Mouse (Mus musculus): ENCODE results near the gene Senp6. TPM values are rescaled to one million over a fixed set of nuclear protein-coding genes. Genes with fewer than 3 reads are reported as not detected.
A peak's percentile ranks its signal among the peaks of the same experiment; 100 is the strongest.
"Not testable (repeated sequence)": the region's sequence is repeated elsewhere in the genome, so short reads cannot be mapped to it uniquely, and the experiment has no call there.

Senp6 gene
- polyA plus RNA-seq, 1 experiment from 2014 or later: 70.6 TPM

GRCm38 (mm10) chr9:80070026-80070425 lies 3.3 kb downstream of the Senp6 start:
- Histone ChIP-seq H3K4me2 (ENCODE audit: low read depth, low read length) (no peak overlapping the region), H3K4me3 (ENCODE audit: low read depth, low read length) (no peak overlapping the region), H3K4me1 (ENCODE audit: control insufficient read depth, insufficient read depth, low read length) (peaks cover 33% of the 10 kb centered on the region), H3K9ac (replicated peaks; ENCODE audit: low read depth, low read length) (no peak overlapping the region), H3K36me3 (ENCODE audit: control insufficient read depth, insufficient read depth, low read length) (no peaks in the 10 kb centered on the region), H3K27me3 (ENCODE audit: control insufficient read depth, insufficient read depth, low read length) (no peaks in the 10 kb centered on the region), H3K9me3 (ENCODE audit: control insufficient read depth, low read length) (no peaks in the 10 kb centered on the region), H3K27ac (ENCODE audit: low read depth, low read length) (no peak overlapping the region)
- 87% methylated on average over 3 of the region's 3 CpGs for WGBS
- no peak for ATAC-seq (ENCODE audit: low read depth)

DNA sequence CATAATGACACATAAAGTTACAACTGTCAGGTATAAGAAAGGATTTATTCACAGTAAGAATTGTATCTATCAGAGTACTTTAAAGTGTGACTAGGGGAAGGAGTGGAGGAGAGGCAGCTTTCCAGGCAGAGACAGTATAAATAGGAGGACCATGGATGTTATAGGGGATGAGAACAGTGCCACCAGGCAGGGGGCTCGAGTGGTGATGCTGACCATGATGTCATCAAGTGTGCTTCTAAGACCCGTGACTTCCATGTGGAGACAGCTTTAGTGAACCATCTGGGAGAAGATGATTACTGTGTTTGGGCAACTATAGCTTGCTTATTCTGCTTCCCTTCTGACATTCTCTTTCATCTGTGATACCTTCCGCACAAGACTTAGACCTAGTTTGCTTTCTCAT lies 4.9 kb downstream of the Senp6 start:
- 48% methylated on average over 3 of the region's 3 CpGs for WGBS
- Histone ChIP-seq H3K36me3 (ENCODE audit: control insufficient read depth, insufficient read depth, low read length) (no peaks in the 10 kb centered on the region), H3K9ac (replicated peaks; ENCODE audit: low read depth, low read length) (no peak overlapping the region)

DNA sequence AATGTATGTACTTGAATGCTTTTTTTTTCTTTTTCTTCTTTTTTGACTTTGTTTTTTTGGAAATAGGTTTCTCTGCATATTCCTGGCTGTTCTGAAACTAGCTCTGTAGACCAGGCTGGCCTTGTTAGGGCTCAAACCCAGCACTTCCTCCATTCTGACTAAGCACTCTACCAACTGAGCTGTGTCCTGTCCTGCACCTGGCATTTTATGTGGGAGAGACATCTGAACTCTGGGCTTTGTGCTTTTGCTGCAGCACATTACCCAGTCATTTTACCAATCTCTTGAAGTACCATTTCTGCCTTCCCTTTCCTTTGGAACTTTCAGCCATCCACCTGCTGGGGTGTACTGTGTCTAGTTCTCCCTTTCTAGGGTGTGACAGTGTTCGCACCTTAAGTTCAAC lies 7.4 kb downstream of the Senp6 start:
- peaks cover 34% of the 10 kb centered on the region for H3K4me1 ChIP-seq (ENCODE audit: control insufficient read depth, insufficient read depth, low read length)
- no peak overlapping the region for H3K4me3 ChIP-seq (ENCODE audit: low read depth, low read length)
- 0 out of 2 replicates have a peak overlapping the region, but pooled peaks have one; percentile 4 for H3K27ac ChIP-seq (ENCODE audit: low read depth, low read length)

More for the DNA sequence above, 4.9 kb downstream of the Senp6 start:
- H3K27ac ChIP-seq (ENCODE audit: low read depth, low read length): no peak overlapping the region
- H3K9me3 ChIP-seq (ENCODE audit: control insufficient read depth, low read length): no peaks in the 10 kb centered on the region
- H3K4me1 ChIP-seq (ENCODE audit: control insufficient read depth, insufficient read depth, low read length): peaks cover 35% of the 10 kb centered on the region
- no peak overlapping the region for H3K4me3 ChIP-seq (ENCODE audit: low read depth, low read length)
- no peaks in the 10 kb centered on the region for H3K27me3 ChIP-seq (ENCODE audit: control insufficient read depth, insufficient read depth, low read length)
- ATAC-seq (ENCODE audit: low read depth): no peak
- H3K4me2 ChIP-seq (ENCODE audit: low read depth, low read length): no peak overlapping the region

DNA sequence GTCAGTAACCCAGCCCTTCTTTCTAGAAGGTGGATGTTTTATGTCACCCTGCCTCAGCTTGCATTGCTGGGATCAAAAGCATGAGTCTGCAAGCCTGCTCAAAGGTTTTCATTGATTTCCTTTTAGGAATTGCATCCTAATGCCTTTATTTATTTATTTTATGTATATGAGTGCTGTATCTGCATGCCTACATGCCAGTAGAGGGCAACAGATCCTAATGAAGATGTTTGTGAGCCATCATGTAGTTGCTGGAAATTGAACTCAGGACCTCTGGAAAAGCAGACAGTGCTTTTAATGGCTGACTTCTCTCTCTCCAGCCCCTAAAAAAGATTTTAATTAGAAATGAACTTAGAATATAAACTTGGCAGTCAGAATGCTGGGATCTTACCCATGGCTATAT lies 8.2 kb downstream of the Senp6 start:
- Histone ChIP-seq H3K36me3 (ENCODE audit: control insufficient read depth, insufficient read depth, low read length) (no peaks in the 10 kb centered on the region), H3K4me1 (ENCODE audit: control insufficient read depth, insufficient read depth, low read length) (peaks cover 29% of the 10 kb centered on the region), H3K4me3 (ENCODE audit: low read depth, low read length) (no peak overlapping the region), H3K9me3 (ENCODE audit: control insufficient read depth, low read length) (no peaks in the 10 kb centered on the region), H3K27ac (ENCODE audit: low read depth, low read length) (no peak overlapping the region), H3K4me2 (ENCODE audit: low read depth, low read length) (no peak overlapping the region), H3K9ac (replicated peaks; ENCODE audit: low read depth, low read length) (no peak overlapping the region), H3K27me3 (ENCODE audit: control insufficient read depth, insufficient read depth, low read length) (no peaks in the 10 kb centered on the region)
- no peak for ATAC-seq (ENCODE audit: low read depth)

More for the DNA sequence above, 7.4 kb downstream of the Senp6 start:
- Histone ChIP-seq H3K9ac (replicated peaks; ENCODE audit: low read depth, low read length) (no peak overlapping the region), H3K36me3 (ENCODE audit: control insufficient read depth, insufficient read depth, low read length) (no peaks in the 10 kb centered on the region), H3K9me3 (ENCODE audit: control insufficient read depth, low read length) (no peaks in the 10 kb centered on the region), H3K4me2 (ENCODE audit: low read depth, low read length) (no peak overlapping the region), H3K27me3 (ENCODE audit: control insufficient read depth, insufficient read depth, low read length) (no peaks in the 10 kb centered on the region)
- no peak; the same call in 1 of the 2 replicates for ATAC-seq (ENCODE audit: low read depth)
- 53% methylated on average over 1 of the region's 1 CpGs for WGBS

DNA sequence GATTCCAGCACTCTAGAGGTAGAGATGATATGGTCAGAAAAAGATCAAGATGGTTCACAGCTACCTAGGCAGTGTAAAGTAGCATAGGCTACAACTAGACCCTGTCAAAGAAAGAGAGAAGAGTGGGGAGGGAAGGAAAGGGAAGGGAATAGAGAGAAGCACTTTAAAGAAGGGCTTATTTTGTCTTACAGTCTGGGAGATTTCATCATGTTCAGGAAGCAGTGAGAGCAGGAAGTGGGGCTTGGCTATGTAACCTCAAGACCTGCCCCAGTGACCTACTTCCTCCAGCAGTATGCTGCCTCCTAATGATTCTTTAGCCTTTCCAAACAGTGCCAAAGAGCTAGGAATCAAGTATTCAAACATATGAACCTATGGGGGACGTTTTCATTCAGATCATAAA lies 14.2 kb downstream of the Senp6 start:
- Histone ChIP-seq H3K4me1 (ENCODE audit: control insufficient read depth, insufficient read depth, low read length) (peaks cover 18% of the 10 kb centered on the region), H3K27ac (ENCODE audit: low read depth, low read length) (no peak overlapping the region), H3K4me3 (ENCODE audit: low read depth, low read length) (no peak overlapping the region), H3K4me2 (ENCODE audit: low read depth, low read length) (no peak overlapping the region), H3K9ac (replicated peaks; ENCODE audit: low read depth, low read length) (no peak overlapping the region), H3K27me3 (ENCODE audit: control insufficient read depth, insufficient read depth, low read length) (no peaks in the 10 kb centered on the region), H3K9me3 (ENCODE audit: control insufficient read depth, low read length) (no peaks in the 10 kb centered on the region), H3K36me3 (ENCODE audit: control insufficient read depth, insufficient read depth, low read length) (no peaks in the 10 kb centered on the region)
- 97% methylated on average over 1 of the region's 1 CpGs for WGBS
- ATAC-seq (ENCODE audit: low read depth): no peak

GRCm38 (mm10) chr9:80084429-80085092 lies 17.9 kb downstream of the Senp6 start:
- no peaks in the 10 kb centered on the region for H3K9me3 ChIP-seq (ENCODE audit: control insufficient read depth, low read length)
- ATAC-seq (ENCODE audit: low read depth): peak; percentile 13; the same call in 1 of the 2 replicates
- no peaks in the 10 kb centered on the region for H3K27me3 ChIP-seq (ENCODE audit: control insufficient read depth, insufficient read depth, low read length)
- WGBS: 35% methylated on average over 10 of the region's 10 CpGs
- H3K4me2 ChIP-seq (ENCODE audit: low read depth, low read length): no peak overlapping the region
- peaks cover 12% of the 10 kb centered on the region for H3K4me1 ChIP-seq (ENCODE audit: control insufficient read depth, insufficient read depth, low read length)
- no peak overlapping the region for H3K9ac ChIP-seq (replicated peaks; ENCODE audit: low read depth, low read length)
- no peak overlapping the region for H3K4me3 ChIP-seq (ENCODE audit: low read depth, low read length)
- no peak overlapping the region for H3K27ac ChIP-seq (ENCODE audit: low read depth, low read length)
- H3K36me3 ChIP-seq (ENCODE audit: control insufficient read depth, insufficient read depth, low read length): no peaks in the 10 kb centered on the region

GRCm38 (mm10) chr9:80085665-80086064 lies 19.0 kb downstream of the Senp6 start:
- H3K9me3 ChIP-seq (ENCODE audit: control insufficient read depth, low read length): no peaks in the 10 kb centered on the region
- H3K9ac ChIP-seq (replicated peaks; ENCODE audit: low read depth, low read length): no peak overlapping the region
- WGBS: 53% methylated on average over 2 of the region's 2 CpGs
- no peak overlapping the region for H3K4me3 ChIP-seq (ENCODE audit: low read depth, low read length)
- H3K4me2 ChIP-seq (ENCODE audit: low read depth, low read length): no peak overlapping the region
- no peak for ATAC-seq (ENCODE audit: low read depth)
- H3K27me3 ChIP-seq (ENCODE audit: control insufficient read depth, insufficient read depth, low read length): no peaks in the 10 kb centered on the region
- H3K27ac ChIP-seq (ENCODE audit: low read depth, low read length): peak overlapping the region; percentile 48; the same call in 1 of the 2 replicates
- no peaks in the 10 kb centered on the region for H3K36me3 ChIP-seq (ENCODE audit: control insufficient read depth, insufficient read depth, low read length)
- peaks cover 12% of the 10 kb centered on the region for H3K4me1 ChIP-seq (ENCODE audit: control insufficient read depth, insufficient read depth, low read length)

DNA sequence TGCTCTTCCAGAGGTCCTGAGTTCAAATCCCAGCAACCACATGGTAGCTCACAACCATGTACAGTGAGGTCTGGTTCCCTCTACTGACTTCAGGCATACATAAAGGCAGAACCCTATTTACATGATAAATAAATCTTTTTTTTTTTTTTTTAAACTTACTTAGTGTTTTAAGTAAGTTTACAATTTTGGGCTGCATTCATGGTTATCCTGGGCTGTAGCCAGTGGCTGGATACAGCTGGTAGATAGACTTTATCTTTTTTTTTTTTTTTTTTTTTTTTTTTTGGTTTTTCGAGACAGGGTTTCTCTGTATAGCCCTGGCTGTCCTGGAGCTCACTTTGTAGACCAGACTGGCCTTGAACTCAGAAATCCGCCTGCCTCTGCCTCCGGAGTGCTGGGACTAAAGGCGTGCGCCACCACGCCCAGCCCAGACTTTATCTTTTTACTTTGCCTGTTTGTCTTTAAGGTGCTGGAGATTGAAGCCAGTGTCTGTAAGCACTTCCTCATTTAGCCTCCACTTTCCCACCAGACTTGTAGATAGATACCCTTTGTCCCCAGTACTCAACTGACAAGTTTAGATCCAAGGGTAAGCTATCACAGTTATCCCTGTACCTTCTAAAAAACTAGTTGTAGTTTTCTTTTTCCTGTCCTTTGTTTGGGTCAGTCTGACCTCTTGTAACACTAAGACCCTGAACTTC lies 19.7 kb downstream of the Senp6 start:
- H3K9ac ChIP-seq (replicated peaks; ENCODE audit: low read depth, low read length); H3K27me3 ChIP-seq (ENCODE audit: control insufficient read depth, insufficient read depth, low read length); H3K4me2 ChIP-seq (ENCODE audit: low read depth, low read length); H3K9me3 ChIP-seq (ENCODE audit: control insufficient read depth, low read length); H3K4me3 ChIP-seq (ENCODE audit: low read depth, low read length); H3K27ac ChIP-seq (ENCODE audit: low read depth, low read length); ATAC-seq (ENCODE audit: low read depth); H3K36me3 ChIP-seq (ENCODE audit: control insufficient read depth, insufficient read depth, low read length): not testable (repeated sequence)
- WGBS: 98% methylated on average over 5 of the region's 6 CpGs
- peaks cover 12% of the 10 kb centered on the region for H3K4me1 ChIP-seq (ENCODE audit: control insufficient read depth, insufficient read depth, low read length)

DNA sequence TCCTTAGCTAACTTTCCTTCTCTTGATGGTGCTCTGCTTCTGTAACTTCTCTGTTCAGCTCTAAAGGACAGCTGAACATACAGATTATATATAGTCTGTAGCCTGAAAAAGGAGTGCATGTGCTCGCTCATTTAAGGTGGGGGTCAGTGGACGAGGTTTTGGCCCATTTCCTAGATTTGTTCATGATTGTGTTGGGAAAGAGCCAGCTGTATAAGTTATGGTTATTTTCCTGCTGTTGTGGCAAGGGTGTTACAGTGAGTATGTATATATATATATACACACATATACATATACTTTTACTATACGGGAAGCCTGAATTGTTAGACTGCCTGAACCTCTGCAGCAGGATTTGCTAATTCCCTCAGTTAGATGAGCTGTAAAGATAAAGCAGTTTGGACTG lies 22.7 kb downstream of the Senp6 start:
- H3K4me2 ChIP-seq (ENCODE audit: low read depth, low read length): no peak overlapping the region
- no peak for ATAC-seq (ENCODE audit: low read depth)
- H3K27me3 ChIP-seq (ENCODE audit: control insufficient read depth, insufficient read depth, low read length): no peaks in the 10 kb centered on the region
- no peaks in the 10 kb centered on the region for H3K36me3 ChIP-seq (ENCODE audit: control insufficient read depth, insufficient read depth, low read length)
- no peaks in the 10 kb centered on the region for H3K9me3 ChIP-seq (ENCODE audit: control insufficient read depth, low read length)
- no peak overlapping the region for H3K9ac ChIP-seq (replicated peaks; ENCODE audit: low read depth, low read length)
- H3K27ac ChIP-seq (ENCODE audit: low read depth, low read length): no peak overlapping the region
- no peak overlapping the region for H3K4me3 ChIP-seq (ENCODE audit: low read depth, low read length)
- WGBS: 52% methylated on average over 3 of the region's 3 CpGs
- H3K4me1 ChIP-seq (ENCODE audit: control insufficient read depth, insufficient read depth, low read length): peaks cover 10% of the 10 kb centered on the region
